Mouse (Mus musculus) CH12.LX (cell line): ENCODE results near the gene Armc12. TPM values are rescaled to one million over a fixed set of nuclear protein-coding genes. Genes with fewer than 3 reads are reported as not detected.

ENCODE experiments used
- DNase-seq: peaks from one replicate; pipeline ENCODE4 v3.0.0-alpha.2; 2013; ENCODE audit errors: extremely low read depth
- H3K27ac ChIP-seq: 2 replicates; pipeline ENCODE4 v1.5.1; 2012; ENCODE audit warnings: low read depth, mild to moderate bottlenecking, control low read depth, moderate library complexity; ENCODE audit not compliant: insufficient read depth
- H3K27me3 ChIP-seq: replicated peaks from 2 replicates; pipeline ENCODE3; 2012; ENCODE audit warnings: inconsistent platforms
- H3K36me3 ChIP-seq, 2 experiments: replicated peaks in 1 of 2; 2 replicates each; pipeline versions ENCODE3 to v1.6.1; 2012; ENCODE audit warnings: inconsistent platforms in 1 of 2, low read length in 1 of 2, mild to moderate bottlenecking in 1 of 2, mixed read lengths in 1 of 2, moderate library complexity in 1 of 2; ENCODE audit not compliant: control insufficient read depth in 1 of 2, insufficient read depth in 1 of 2
- H3K4me1 ChIP-seq, 2 experiments: 2 replicates each; pipeline ENCODE4 v1.6.1; 2012; ENCODE audit warnings: inconsistent platforms in 1 of 2, moderate library complexity in 1 of 2; ENCODE audit not compliant: insufficient read depth in 2 of 2, control insufficient read depth in 1 of 2
- H3K4me2 ChIP-seq: 2 replicates; pipeline ENCODE4 v1.6.1; 2012; ENCODE audit warnings: low read depth, mild to moderate bottlenecking, control low read depth; ENCODE audit not compliant: poor library complexity, insufficient read depth, severe bottlenecking
- H3K4me3 ChIP-seq, 3 experiments: fragments of 150-350 bp in 1 of 3; sonication (generic) in 1 of 3; replicated peaks in 1 of 3; 2 replicates each; pipeline versions ENCODE3 to v1.5.1; 2011 to 2012; ENCODE audit warnings: low read depth in 2 of 3, low read length in 2 of 3, mild to moderate bottlenecking in 2 of 3, moderate library complexity in 2 of 3, control low read depth in 1 of 3, improper control_type of control experiment in 1 of 3, inconsistent platforms in 1 of 3, mixed read lengths in 1 of 3; ENCODE audit not compliant: poor library complexity in 1 of 3
- H3K79me2 ChIP-seq: replicated peaks from 2 replicates; pipeline ENCODE4 v1.6.1; 2012; ENCODE audit warnings: mild to moderate bottlenecking, moderate library complexity; ENCODE audit not compliant: control insufficient read depth, poor library complexity, insufficient read depth, severe bottlenecking; ENCODE audit errors: extremely low read depth
- H3K9ac ChIP-seq: 2 replicates; pipeline ENCODE4 v1.6.1; 2012; ENCODE audit warnings: low read depth, mild to moderate bottlenecking, control low read depth, moderate library complexity; ENCODE audit not compliant: insufficient read depth
- H3K9me3 ChIP-seq: replicated peaks from 2 replicates; pipeline ENCODE3; 2012; ENCODE audit warnings: low read length, inconsistent platforms, mixed read lengths
- BHLHE40 ChIP-seq: IDR thresholded peaks from 2 replicates; pipeline ENCODE4 v1.6.1; 2011; ENCODE audit warnings: mild to moderate bottlenecking, low read depth, low read length, improper control_type of control experiment
- CHD1 ChIP-seq: IDR thresholded peaks from 2 replicates; pipeline ENCODE4 v1.6.1; 2012; ENCODE audit warnings: low read depth, low read length, improper control_type of control experiment, inconsistent platforms
- CHD2 ChIP-seq: IDR thresholded peaks from 2 replicates; pipeline ENCODE4 v1.6.1; 2011; ENCODE audit warnings: low read length, improper control_type of control experiment
- CTCF ChIP-seq, 2 experiments: IDR thresholded peaks in 1 of 2; conservative IDR thresholded peaks in 1 of 2; 2 replicates each; pipeline ENCODE4 v1.5.1; 2011 to 2012; ENCODE audit warnings: low read depth in 2 of 2, low read length in 2 of 2, improper control_type of control experiment in 1 of 2, inconsistent platforms in 1 of 2, mild to moderate bottlenecking in 1 of 2, moderate library complexity in 1 of 2
- EP300 ChIP-seq: IDR thresholded peaks from 2 replicates; pipeline ENCODE4 v1.6.1; 2011; ENCODE audit warnings: low read length, improper control_type of control experiment
- ETS1 ChIP-seq: conservative IDR thresholded peaks from 2 replicates; pipeline ENCODE4 v1.6.1; 2012; ENCODE audit warnings: low read depth, mild to moderate bottlenecking, inconsistent platforms, low read length, improper control_type of control experiment, moderate library complexity
- GABPA ChIP-seq: IDR thresholded peaks from 2 replicates; pipeline ENCODE4 v1.6.1; 2012; ENCODE audit warnings: low read depth, low read length, improper control_type of control experiment, inconsistent platforms; ENCODE audit not compliant: insufficient replicate concordance
- HCFC1 ChIP-seq: IDR thresholded peaks from 2 replicates; pipeline ENCODE4 v1.6.1; 2012; ENCODE audit warnings: low read depth, mild to moderate bottlenecking, inconsistent platforms, low read length, improper control_type of control experiment
- JUN ChIP-seq: IDR thresholded peaks from 2 replicates; pipeline ENCODE4 v1.6.1; 2011; ENCODE audit warnings: low read depth, mild to moderate bottlenecking, low read length, improper control_type of control experiment, moderate library complexity; ENCODE audit not compliant: insufficient read depth
- JUND ChIP-seq: conservative IDR thresholded peaks from 2 replicates; pipeline ENCODE4 v1.6.1; 2011; ENCODE audit warnings: low read depth, low read length, improper control_type of control experiment
- KAT2A ChIP-seq: IDR thresholded peaks from 2 replicates; pipeline ENCODE4 v1.6.1; 2012; ENCODE audit warnings: low read length, improper control_type of control experiment, inconsistent platforms; ENCODE audit not compliant: insufficient replicate concordance
- MAFK ChIP-seq: IDR thresholded peaks from 2 replicates; pipeline ENCODE4 v1.6.1; 2011; ENCODE audit warnings: low read length, improper control_type of control experiment; ENCODE audit not compliant: insufficient replicate concordance
- MAZ ChIP-seq: IDR thresholded peaks from 2 replicates; pipeline ENCODE4 v1.6.1; 2012; ENCODE audit warnings: low read depth, mild to moderate bottlenecking, inconsistent platforms, low read length, improper control_type of control experiment, moderate library complexity
- MEF2A ChIP-seq: IDR thresholded peaks from 2 replicates; pipeline ENCODE4 v1.6.1; 2014; ENCODE audit warnings: low read depth, mild to moderate bottlenecking, inconsistent platforms, low read length, improper control_type of control experiment, borderline replicate concordance
- NELFE ChIP-seq: IDR thresholded peaks from 2 replicates; pipeline ENCODE4 v1.6.1; 2011; ENCODE audit warnings: low read depth, low read length, improper control_type of control experiment
- NRF1 ChIP-seq: IDR thresholded peaks from 2 replicates; pipeline ENCODE4 v1.6.1; 2014; ENCODE audit warnings: low read depth, mild to moderate bottlenecking, inconsistent platforms, low read length, improper control_type of control experiment, moderate library complexity
- PAX5 ChIP-seq: IDR thresholded peaks from 2 replicates; pipeline ENCODE4 v1.6.1; 2012; ENCODE audit warnings: low read length, inconsistent platforms, mixed read lengths
- POLR2A ChIP-seq: IDR thresholded peaks from 2 replicates; pipeline ENCODE4 v1.6.1; 2011; ENCODE audit warnings: low read depth, mild to moderate bottlenecking, improper control_type of control experiment, low read length
- POLR2AphosphoS2 ChIP-seq: IDR thresholded peaks from 2 replicates; pipeline ENCODE4 v1.6.1; 2011; ENCODE audit warnings: low read depth, low read length, improper control_type of control experiment
- RCOR1 ChIP-seq: conservative IDR thresholded peaks from 2 replicates; pipeline ENCODE4 v1.6.1; 2012; ENCODE audit warnings: low read depth, mild to moderate bottlenecking, inconsistent platforms, low read length, improper control_type of control experiment
- TBP ChIP-seq: conservative IDR thresholded peaks from 2 replicates; pipeline ENCODE4 v1.6.1; 2011; ENCODE audit warnings: low read depth, low read length, improper control_type of control experiment
- USF1 ChIP-seq: IDR thresholded peaks from 2 replicates; pipeline ENCODE4 v1.6.1; 2014; ENCODE audit warnings: low read depth, mild to moderate bottlenecking, inconsistent platforms, low read length, improper control_type of control experiment
- ZC3H11A ChIP-seq: IDR thresholded peaks from 2 replicates; pipeline ENCODE4 v1.6.1; 2012; ENCODE audit warnings: low read depth, mild to moderate bottlenecking, inconsistent platforms, low read length, improper control_type of control experiment
- ZKSCAN1 ChIP-seq: IDR thresholded peaks from 2 replicates; pipeline ENCODE4 v1.6.1; 2012; ENCODE audit warnings: low read depth, inconsistent platforms, low read length, improper control_type of control experiment, borderline replicate concordance
- dilution Hi-C: fragments of 300-500 bp; cut with MboI; formaldehyde crosslinking; loops from 2 replicates; pipeline ENCODE4 v1.14.3; 2020; ENCODE audit warnings: low sequenced_read_pairs; ENCODE audit not compliant: extremely low pct_unique_long_range_greater_than_20kb, extremely low pct_ligation_motif_present
- in situ Hi-C: fragments of 300-500 bp; cut with MboI; formaldehyde crosslinking; loops from 3 replicates; pipeline ENCODE4 v1.14.3; 2019; ENCODE audit warnings: low sequenced_read_pairs, low pct_ligation_motif_present, low pct_unique_long_range_greater_than_20kb, mixed read lengths
- polyA plus RNA-seq: library from polyadenylated mRNA; unstranded; fragments of >175 nt; gene quantifications from 2 replicates; pipeline ENCODE4 v1.2.1, GENCODE M21; 2012; ENCODE audit warnings: low read depth; ENCODE audit not compliant: insufficient read length
- total RNA-seq, 2 experiments: library from RNA; depleted of rRNA; stranded (reverse); fragments of 300-350 nt in 1 of 2; fragments of >200 nt in 1 of 2; gene quantifications; 2 replicates each; pipeline ENCODE4 v1.2.3; 2012 to 2014

The Armc12 gene
- total and polyA plus RNA-seq, 3 experiments = not detected

GRCm38 (mm10) chr17:28529116-28529515 lies 1.5 kb upstream of the Armc12 start:
- Histone ChIP-seq H3K4me3 (no peak overlapping the region), H3K36me3 (peaks cover 0 to 2% of the 10 kb centered on the region in 2 experiments), H3K27me3 (no peaks in the 10 kb centered on the region), H3K4me1 (peaks cover 8 to 32% of the 10 kb centered on the region in 2 experiments), H3K4me2 (no peak overlapping the region), H3K79me2 (no peaks in the 10 kb centered on the region), H3K9me3 (no peaks in the 10 kb centered on the region), H3K27ac (no peak overlapping the region), H3K9ac (no peak overlapping the region)
- DNase-seq = no peak
- TF ChIP-seq PAX5 (no peak), CHD2 (no peak), MAFK (no peak), JUND (no peak), EP300 (no peak), ZKSCAN1 (no peak), HCFC1 (no peak), BHLHE40 (no peak), ETS1 (no peak), POLR2AphosphoS2 (no peak), CTCF (conservative IDR thresholded peaks at IDR 0.05 in 1 of 2, IDR thresholded peaks at IDR 0.05 in 1 of 2; ENCODE audit: low read depth in 2 of 2, low read length in 2 of 2) (no peak), MEF2A (no peak), MAZ (no peak), NELFE (no peak), TBP (no peak), RCOR1 (no peak), KAT2A (no peak), GABPA (no peak), POLR2A (no peak)
- in situ Hi-C loops = no loop called here
- dilution Hi-C loops = no loop called here

GRCm38 (mm10) chr17:28531946-28532345 lies 1.3 kb downstream of the Armc12 start:
- Histone ChIP-seq H3K36me3 (no peaks in the 10 kb centered on the region), H3K4me2 (no peak overlapping the region), H3K4me3 (no peak overlapping the region), H3K27ac (no peak overlapping the region), H3K9me3 (no peaks in the 10 kb centered on the region), H3K79me2 (no peaks in the 10 kb centered on the region), H3K27me3 (no peaks in the 10 kb centered on the region), H3K9ac (no peak overlapping the region), H3K4me1 (peaks cover 4 to 15% of the 10 kb centered on the region in 2 experiments; a peak in 3 of 4 replicates)
- TF ChIP-seq JUND (no peak), USF1 (no peak), MAZ (no peak), ETS1 (no peak), TBP (no peak), JUN (no peak), ZC3H11A (no peak), BHLHE40 (no peak), CHD1 (no peak), PAX5 (no peak), NRF1 (no peak), POLR2A (no peak)
- no peak for DNase-seq
- dilution Hi-C loops (no loop called here), in situ Hi-C loops (loop anchor here (10.0 kb wide), 1 partner anchor 157 kb away; no protein-coding TSS in a partner anchor)
